Mouse (Mus musculus) gastrocnemius, postnatal 10 days (tissue): Measurements from ENCODE around the gene Foxd3. TPM values are rescaled to one million over a fixed set of nuclear protein-coding genes. Genes with fewer than 3 reads are reported as not detected.
"Not testable (repeated sequence)": the region's sequence is repeated elsewhere in the genome, so short reads cannot be mapped to it uniquely, and the experiment has no call there.

Experiments used
- DNase-seq: peaks from one replicate; pipeline ENCODE4 v3.0.0; 2021; ENCODE audit warnings: mixed read lengths
- long read RNA-seq, 2 experiments: library from polyadenylated mRNA; stranded (forward); transcript quantifications; one replicate each; pipeline ENCODE4 v2.0.0; 2021
- total RNA-seq, 2 experiments: library from RNA; stranded (reverse); gene quantifications; 2 replicates each; pipeline ENCODE4 v1.2.3; 2021

Gene Foxd3
- 1 to 10 TPM; 4.6 to 4.7 TPM for total RNA-seq
- long read RNA-seq, experiment 1, partial matches to known transcripts = 0 of 3 reads
- long read RNA-seq, experiment 1, other reads (novel, unspliced or antisense) = 0 of 3 reads
- long read RNA-seq, experiment 2, partial matches to known transcripts = 0 of 4 reads
- long read RNA-seq, experiment 2, other reads (novel, unspliced or antisense) = 0 of 4 reads

DNA sequence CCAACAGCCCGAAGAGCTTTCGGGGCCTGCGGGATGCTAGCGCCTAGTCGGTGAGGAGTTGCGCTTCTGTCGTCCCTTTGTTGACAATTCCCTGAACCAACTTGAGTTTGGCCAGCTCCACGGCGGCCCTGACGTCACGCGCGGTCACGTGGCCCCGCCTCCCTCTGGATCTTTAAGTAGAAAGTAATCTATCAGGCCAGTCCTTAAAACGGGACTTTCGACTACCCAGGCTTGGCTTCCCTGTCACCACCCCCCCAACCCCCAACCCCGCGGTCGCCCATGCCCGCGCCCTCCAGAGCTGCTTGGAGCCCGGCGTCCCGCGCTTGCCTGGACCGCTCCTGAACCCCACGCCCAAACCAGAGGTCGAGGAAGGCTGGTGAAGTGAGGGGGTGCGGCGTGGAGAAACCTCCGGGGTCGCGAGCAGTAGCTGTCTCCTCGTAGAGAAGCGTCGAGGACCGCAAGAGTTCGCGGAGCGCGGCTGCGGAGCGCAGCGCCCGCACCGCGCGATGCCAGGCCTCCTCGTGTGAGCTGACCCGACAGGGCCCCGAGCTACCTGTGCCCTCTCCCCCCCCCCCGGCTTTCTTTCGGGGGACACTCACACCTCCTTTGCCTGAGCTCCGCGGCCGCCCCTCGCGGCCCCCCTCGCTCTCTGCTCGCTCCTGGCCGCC lies at the start of gene Foxd3:
Foxd3 (plus strand) TSS at position 363 of the 668 bp plus-strand sequence.
- DNase-seq = peak; percentile 37

DNA sequence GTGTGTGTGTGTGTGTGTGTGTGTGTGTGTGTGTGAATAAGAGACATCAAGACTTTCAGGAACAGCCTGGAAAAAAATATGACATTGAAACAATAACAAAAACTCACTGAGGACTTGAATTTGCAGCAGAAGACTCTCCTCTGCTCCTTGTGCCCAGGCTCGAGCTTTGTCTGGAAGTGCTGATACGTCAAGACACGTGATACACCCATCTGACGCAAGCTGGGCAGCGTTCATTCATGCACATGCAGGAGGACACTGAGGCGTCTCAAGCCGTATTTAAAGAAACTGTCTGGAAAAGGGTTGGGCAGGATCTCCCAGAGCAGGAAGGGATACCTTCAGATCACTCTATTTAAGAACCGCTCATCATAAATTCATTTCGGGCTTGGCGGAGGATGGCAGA lies 43.9 kb upstream of the Foxd3 start:
- DNase-seq = no peak

DNA sequence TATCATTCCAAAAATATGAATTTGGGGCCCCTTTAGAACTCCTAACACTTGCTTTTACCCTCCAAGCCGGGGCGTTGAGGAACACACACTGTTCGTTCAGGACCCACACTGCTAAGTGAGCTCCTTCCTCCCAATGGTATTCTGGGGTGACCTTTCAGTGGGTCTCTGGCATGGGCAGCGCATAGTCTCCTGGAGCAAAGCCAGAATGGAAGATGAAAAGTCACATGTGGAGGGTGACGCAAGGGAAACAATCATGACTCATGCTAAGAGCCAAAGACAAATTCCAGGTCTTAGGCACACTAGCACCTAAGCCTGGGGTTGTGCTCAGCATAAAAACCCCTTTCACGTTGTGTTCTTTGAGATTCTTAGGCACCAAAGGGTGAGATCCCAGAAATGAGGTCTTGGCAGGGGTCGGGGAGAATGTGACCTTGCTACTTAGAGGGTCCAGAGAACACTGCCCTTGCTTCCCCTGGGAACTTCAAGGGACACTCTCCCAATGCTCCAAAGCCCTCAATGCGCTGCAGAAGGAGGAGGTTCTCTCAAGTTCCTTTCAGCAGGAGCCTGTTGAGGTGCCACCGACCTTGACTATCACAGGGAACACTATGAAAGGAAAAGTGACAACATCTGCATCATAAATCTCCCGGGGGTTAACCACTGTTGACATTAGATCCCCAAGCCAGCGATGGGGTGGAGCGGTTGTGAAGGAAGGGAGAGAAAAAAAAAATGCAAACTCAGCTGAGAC lies 43.3 kb upstream of the Foxd3 start:
- no peak for DNase-seq

GRCm38 (mm10) chr4:99626047-99626844 lies 29.9 kb upstream of the Foxd3 start:
- peak; percentile 16 for DNase-seq

- DNase-seq = no peak
Measured at GRCm38 (mm10) chr4:99627057-99627456, 29.0 kb upstream of the Foxd3 start.

DNA sequence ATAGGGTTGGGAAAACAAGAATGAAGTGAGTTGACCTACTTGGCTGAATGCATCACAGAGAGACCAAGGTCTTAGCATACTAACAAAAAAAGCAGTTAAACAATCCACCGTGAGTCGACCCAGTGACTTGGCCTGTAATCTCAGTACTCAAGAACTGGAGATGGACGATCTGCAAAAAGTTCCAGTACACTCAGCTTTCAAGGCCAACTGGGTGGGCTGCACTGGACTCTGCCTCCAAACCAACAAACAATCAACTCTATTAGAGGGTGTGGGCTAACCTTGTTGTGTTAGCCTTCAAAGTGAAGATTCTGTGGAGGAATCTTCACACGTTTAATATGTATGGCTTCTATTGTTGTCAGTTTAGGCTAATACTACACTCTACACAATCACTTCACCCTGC lies 20.1 kb upstream of the Foxd3 start:
- DNase-seq = no peak

GRCm38 (mm10) chr4:99636711-99637110 lies 19.4 kb upstream of the Foxd3 start:
- no peak for DNase-seq

DNA sequence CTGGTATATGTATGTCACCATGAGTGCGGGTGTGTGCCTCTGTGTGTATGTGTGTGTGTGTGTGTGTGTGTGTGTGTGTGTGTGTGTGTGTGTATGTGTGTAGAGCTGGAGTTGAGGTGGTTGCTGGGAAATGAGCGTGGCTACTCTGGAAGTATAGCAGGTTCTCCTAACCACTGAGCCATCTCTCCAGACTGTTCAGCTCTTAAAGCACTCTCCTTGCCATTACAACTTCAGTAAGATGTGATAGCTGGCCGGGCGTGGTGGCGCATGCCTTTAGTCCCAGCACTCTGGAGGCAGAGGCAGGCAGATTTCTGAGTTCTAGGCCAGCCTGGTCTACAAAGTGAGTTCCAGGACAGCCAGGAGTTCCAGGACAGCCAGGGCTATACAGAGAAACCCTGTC lies 15.5 kb upstream of the Foxd3 start:
- not testable (repeated sequence) for DNase-seq

GRCm38 (mm10) chr4:99641920-99642319 lies 14.2 kb upstream of the Foxd3 start:
- no peak for DNase-seq

- no peak for DNase-seq
Measured at GRCm38 (mm10) chr4:99645560-99645959, 10.5 kb upstream of the Foxd3 start.

GRCm38 (mm10) chr4:99650088-99650944 lies 5.8 kb upstream of the Foxd3 start:
- peak; percentile 25 for DNase-seq

DNA sequence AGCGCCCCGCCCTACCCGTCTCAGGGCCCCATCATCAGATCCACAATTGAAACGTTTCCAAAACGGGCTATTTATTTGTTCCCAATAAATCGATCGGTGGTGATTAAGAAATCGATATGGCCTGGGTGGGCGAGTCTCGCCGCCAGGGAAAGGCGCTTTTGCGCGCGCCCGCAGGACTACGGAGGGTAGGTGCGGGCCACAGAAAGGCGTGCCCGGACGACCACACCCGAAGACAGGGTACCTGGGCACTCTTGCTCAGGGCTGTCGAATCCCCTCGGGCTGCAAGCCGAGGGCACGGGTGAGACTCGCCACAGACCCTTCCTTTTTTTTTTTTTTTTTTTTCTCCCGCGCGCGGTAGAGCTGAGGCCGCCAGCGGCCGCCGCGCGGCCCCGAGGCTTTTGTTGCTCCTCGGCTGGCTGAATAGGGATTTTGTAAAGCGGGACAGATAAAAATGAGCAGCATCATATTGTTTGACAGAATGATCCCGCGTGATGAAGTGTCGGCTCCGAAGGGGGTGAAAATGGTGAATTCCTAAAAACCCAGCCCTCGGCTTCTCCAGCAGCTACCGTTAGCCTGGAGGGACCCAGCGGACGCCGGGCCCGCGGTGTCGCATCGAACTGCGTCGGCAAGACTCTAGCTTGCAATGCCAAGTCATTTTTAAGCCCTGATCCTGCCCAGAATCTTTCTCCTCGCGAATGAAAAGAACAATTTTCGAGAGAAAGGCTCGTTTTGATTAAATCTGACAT lies 5.0 kb upstream of the Foxd3 start:
- peak; percentile 17 for DNase-seq

DNA sequence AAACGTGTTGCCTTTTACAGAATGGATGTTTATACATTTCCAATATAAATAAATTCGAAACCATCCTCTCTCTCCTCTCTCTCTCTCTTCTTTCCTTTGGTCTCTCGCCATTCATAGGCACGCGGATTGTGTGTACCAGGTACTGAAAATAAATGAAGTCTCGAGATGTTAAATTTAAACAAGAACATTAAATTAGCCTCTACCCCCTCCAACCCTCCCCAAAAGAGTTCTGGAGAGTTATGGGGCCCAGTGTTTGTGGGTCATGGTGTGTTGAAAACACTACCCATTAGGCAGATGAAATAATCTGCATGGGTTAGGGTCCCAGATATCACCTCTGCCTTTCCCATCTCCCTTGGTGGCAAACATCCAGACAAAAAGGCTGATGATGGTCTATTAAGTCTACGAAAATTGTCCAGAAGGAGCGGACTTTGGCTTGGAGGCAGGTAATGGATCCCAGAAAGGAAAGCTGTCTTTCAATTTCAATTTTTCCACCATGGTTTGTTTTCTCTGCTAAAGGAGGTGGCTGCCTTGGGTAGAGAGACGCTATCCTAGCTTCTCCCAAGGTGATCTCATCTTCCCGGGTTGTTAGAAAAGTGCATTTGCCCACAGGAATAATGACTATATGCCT lies 4.2 kb upstream of the Foxd3 start:
- no peak for DNase-seq

DNA sequence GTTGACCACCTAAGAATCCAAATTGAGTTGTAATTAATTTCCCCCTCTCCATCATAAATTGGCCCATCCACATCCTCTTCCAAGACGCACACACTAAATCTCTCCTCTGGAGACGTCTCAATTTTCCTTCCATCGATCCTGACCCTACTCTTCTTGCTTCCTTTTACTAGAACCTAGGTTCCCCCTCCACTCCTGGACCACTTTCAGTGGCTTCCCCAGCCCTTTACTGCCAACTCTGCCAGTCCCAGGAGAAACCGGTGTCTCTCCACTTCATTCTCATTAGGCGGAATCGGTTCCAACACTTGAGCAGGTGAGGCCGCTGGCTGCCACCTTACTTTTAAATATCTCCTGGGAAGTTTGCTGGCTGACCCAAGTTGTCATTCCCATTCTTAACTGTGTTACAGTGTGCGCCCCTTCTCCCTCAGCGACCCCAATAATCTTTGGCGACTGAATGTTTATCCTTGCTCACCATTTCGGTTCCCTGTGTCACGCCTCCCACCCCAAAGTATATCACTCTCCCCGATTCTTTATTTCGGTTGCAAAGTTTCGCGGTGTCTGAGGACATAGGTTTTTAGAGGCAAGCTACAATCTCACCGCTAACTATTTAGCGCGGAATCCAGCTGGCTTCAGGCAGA lies 3.4 kb upstream of the Foxd3 start:
- no peak for DNase-seq

- no peak for DNase-seq
Measured at GRCm38 (mm10) chr4:99653216-99653607, 2.9 kb upstream of the Foxd3 start.

GRCm38 (mm10) chr4:99653608-99654221 lies 2.4 kb upstream of the Foxd3 start:
- DNase-seq = peak; percentile 18

GRCm38 (mm10) chr4:99654621-99655296 lies 1.3 kb upstream of the Foxd3 start:
- peak; percentile 8 for DNase-seq

GRCm38 (mm10) chr4:99656605-99657429 lies 718 bp downstream of the Foxd3 start:
- peak; percentile 29 for DNase-seq
